Mouse (Mus musculus) spleen, adult 2 months (tissue): ENCODE data around the gene Ibtk.

Experiments
- CTCF ChIP-seq: fragments of 200-500 bp; IDR thresholded peaks from 2 replicates; pipeline ENCODE4 v1.5.1; 2011; ENCODE audit warnings: mild to moderate bottlenecking, inconsistent platforms; ENCODE audit not compliant: insufficient read depth, insufficient read length, insufficient replicate concordance; ENCODE audit errors: extremely low read depth
- POLR2A ChIP-seq: fragments of 200-500 bp; IDR thresholded peaks from 2 replicates; pipeline ENCODE4 v1.6.1; 2011; ENCODE audit warnings: low read depth, low read length, inconsistent platforms

DNA sequence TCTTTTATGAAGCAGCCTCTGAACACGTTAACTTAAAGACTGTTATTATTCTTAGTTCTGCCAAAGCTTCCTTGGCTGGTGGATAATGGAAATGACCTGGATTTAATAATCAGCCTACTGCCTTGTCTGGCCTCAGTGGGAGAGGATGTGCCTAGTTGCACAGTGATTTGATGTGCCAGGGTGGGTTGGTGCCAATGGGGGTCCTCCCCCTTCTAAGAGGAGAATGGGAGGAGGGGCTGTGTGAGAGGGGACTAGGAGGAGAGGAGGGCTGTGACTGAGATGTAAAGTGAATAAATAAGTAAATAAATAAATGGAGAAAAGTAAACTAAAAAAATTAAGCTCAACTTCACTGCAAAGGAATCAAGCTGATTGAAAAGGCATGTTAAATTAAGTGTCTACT lies 85.3 kb downstream of the Ibtk start:
- no peak for TF ChIP-seq CTCF
- TF ChIP-seq POLR2A = no peak
